Mouse (Mus musculus): ENCODE data around the gene Pck1. TPM values are rescaled to one million over a fixed set of nuclear protein-coding genes. Genes with fewer than 3 reads are reported as not detected.

Pck1 gene
- polyA plus RNA-seq, 1 experiment from 2014 or later = 1.6 TPM

- DNase-seq (ENCODE audit: low spot score) = no peak
Measured at GRCm38 (mm10) chr2:173173008-173173407, 20.2 kb downstream of the Pck1 start.

GRCm38 (mm10) chr2:173173521-173174511, 21.0 kb downstream of the Pck1 start:
- peak; percentile 86 for DNase-seq (ENCODE audit: low spot score)

GRCm38 (mm10) chr2:173174569-173174968, 21.7 kb downstream of the Pck1 start:
- DNase-seq (ENCODE audit: low spot score) = no peak

- no peak for DNase-seq (ENCODE audit: low spot score)
Measured at GRCm38 (mm10) chr2:173175703-173176102, 22.9 kb downstream of the Pck1 start.

GRCm38 (mm10) chr2:173177481-173177880, 24.6 kb downstream of the Pck1 start:
- DNase-seq (ENCODE audit: low spot score) = no peak

GRCm38 (mm10) chr2:173177951-173178350, 25.1 kb downstream of the Pck1 start:
- no peak for DNase-seq (ENCODE audit: low spot score)

GRCm38 (mm10) chr2:173179046-173179445, 26.2 kb downstream of the Pck1 start:
- DNase-seq (ENCODE audit: low spot score) = no peak

- DNase-seq (ENCODE audit: low spot score) = no peak
Measured at GRCm38 (mm10) chr2:173180026-173180425, 27.2 kb downstream of the Pck1 start.

- no peak for DNase-seq (ENCODE audit: low spot score)
Measured at GRCm38 (mm10) chr2:173180721-173181388, 28.0 kb downstream of the Pck1 start.

GRCm38 (mm10) chr2:173181486-173181885, 28.6 kb downstream of the Pck1 start:
- DNase-seq (ENCODE audit: low spot score) = no peak

- no peak for DNase-seq (ENCODE audit: low spot score)
Measured at GRCm38 (mm10) chr2:173181901-173182300, 29.1 kb downstream of the Pck1 start.

- no peak for DNase-seq (ENCODE audit: low spot score)
Measured at GRCm38 (mm10) chr2:173182796-173183195, 29.9 kb downstream of the Pck1 start.

GRCm38 (mm10) chr2:173183311-173183710, 30.5 kb downstream of the Pck1 start:
- no peak for DNase-seq (ENCODE audit: low spot score)

- peak; percentile 56 for DNase-seq (ENCODE audit: low spot score)
Measured at GRCm38 (mm10) chr2:173183836-173184460, 31.1 kb downstream of the Pck1 start.

GRCm38 (mm10) chr2:173184475-173185080, 31.7 kb downstream of the Pck1 start:
- DNase-seq (ENCODE audit: low spot score) = no peak

GRCm38 (mm10) chr2:173185282-173185681, 32.4 kb downstream of the Pck1 start:
- DNase-seq (ENCODE audit: low spot score) = no peak

GRCm38 (mm10) chr2:173186047-173186943, 33.4 kb downstream of the Pck1 start:
- peak; percentile 77 for DNase-seq (ENCODE audit: low spot score)

- DNase-seq (ENCODE audit: low spot score) = no peak
Measured at GRCm38 (mm10) chr2:173187182-173187855, 34.5 kb downstream of the Pck1 start.

GRCm38 (mm10) chr2:173194796-173195195, 41.9 kb downstream of the Pck1 start:
- DNase-seq (ENCODE audit: low spot score) = no peak

All from thymus, postnatal 0 days (tissue).